Mouse (Mus musculus) heart, postnatal 4 days (tissue): ENCODE measurements around the gene Amfr. TPM values are rescaled to one million over a fixed set of nuclear protein-coding genes. Genes with fewer than 3 reads are reported as not detected.
A peak's percentile ranks its signal among the peaks of the same experiment; 100 is the strongest.

Experiments used
- DNase-seq: peaks from one replicate; pipeline ENCODE4 v3.0.0; 2021
- total RNA-seq, 2 experiments: library from RNA; stranded (reverse); gene quantifications; 2 replicates each; pipeline ENCODE4 v1.2.3; 2021

Gene Amfr
- total RNA-seq = 100 to 1,000 TPM; 134 to 137 TPM

DNA sequence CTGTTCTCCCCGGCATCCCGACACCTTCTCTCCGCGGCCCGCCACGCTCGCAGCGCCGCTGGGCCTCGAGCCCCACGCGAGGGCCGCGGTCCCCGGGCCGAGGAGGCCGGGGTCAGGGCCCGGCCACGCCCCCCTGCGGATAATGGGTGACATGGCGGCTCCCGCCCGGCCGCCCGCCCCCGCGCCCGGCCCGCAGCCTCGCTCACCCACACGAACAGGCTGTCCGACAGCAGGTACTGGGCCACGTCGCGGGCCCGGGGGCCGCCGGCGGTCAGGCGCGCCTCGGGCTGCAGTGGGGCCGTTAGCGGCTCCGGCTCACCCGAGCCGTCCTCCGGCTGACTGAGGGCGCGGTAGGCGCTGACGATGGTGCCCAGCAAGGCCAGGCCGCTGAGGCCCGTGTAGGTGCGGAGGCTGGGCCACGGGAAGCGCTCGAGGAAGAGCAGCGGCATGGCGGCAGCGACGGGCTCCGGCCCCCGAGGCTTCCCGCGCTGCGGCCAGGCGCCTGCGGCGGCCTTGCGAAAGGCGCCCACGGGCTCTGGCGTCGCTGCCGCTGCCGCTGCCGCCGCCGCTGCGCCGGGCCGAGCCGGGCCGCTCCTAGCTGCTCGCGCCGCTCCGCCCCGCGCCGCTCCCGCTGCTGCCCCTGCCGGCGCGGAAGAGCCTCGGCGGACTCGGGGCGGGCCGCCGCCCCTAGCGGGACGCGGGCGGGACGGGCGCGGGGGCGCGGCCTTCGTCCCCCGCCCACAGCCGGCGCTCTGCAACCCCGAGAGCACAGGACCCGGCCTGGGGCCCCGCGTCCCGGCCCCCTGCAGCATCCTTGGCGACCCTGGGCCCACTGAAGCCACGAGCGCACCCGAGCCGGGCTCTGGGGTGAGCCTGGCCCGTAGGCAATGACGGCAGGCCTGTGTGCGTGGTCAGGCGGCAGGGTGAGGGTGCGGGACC lies at the start of gene Amfr:
Gene Amfr, minus strand, starts transcription at position 830 of the 939 bp plus-strand sequence.
- DNase-seq = peak; percentile 77

DNA sequence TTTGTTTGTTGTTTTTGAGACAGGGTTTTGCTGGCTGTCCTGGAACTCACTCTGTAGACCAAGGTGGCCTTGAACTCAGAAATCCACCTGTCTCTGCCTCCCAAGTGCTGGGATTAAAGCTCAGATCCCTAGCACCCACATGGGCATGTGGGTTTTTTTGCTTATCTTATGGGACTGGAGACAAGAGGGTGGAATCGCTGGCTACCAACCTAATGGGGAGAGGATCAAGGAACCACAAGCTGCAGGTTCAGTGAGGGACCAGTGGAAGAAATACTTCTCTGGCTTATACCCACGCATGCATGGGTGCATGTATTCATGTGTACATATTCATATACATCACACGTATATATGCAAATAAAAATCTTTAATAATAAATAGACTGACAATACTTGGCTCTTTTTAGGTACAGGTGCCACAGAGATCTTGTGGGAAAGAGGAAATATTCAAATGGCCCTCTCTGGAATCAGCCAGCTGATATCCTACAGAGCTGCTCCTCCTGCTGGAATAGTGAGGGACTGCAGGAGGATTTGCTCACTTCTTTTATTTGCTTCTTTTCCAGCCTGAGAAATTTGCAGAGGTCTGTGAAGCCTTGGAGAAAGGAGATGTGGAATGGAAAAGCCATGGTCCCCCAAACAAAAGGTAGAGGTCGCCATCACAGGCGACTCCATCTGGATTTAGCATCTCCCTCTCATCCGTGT lies 44.7 kb upstream of the Amfr start:
- DNase-seq = peak; percentile 73

GRCm38 (mm10) chr8:94052696-94053095 lies 40.1 kb upstream of the Amfr start:
- no peak for DNase-seq

DNA sequence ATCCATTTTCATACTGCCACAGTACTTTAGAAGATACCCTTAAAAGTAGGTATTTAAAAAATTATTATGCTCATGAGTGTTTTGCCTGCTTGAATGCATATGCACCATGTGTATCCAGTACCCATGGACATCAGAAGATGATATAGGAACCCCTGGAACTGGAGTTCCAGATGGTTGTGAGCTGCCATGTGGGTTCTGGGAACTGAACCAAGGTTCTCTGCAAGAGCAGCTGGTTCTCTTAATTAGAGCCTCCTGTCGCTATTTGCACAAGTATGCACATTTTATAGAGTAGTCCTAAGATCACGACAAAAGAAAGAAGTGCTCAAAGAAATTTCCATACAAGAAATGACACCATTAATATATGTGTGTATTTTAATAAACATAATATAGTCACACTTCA lies 35.2 kb upstream of the Amfr start:
- DNase-seq = no peak

- no peak for DNase-seq
Observed at GRCm38 (mm10) chr8:94037806-94038205, 25.2 kb upstream of the Amfr start.

GRCm38 (mm10) chr8:94036944-94037524 lies 24.4 kb upstream of the Amfr start, which contains the start of the genes Nudt21 and Ogfod1:
TSS of gene Nudt21 (minus strand) at chr8:94037031.
TSS of gene Ogfod1 (plus strand) at chr8:94037198.
- DNase-seq = peak; percentile 95

DNA sequence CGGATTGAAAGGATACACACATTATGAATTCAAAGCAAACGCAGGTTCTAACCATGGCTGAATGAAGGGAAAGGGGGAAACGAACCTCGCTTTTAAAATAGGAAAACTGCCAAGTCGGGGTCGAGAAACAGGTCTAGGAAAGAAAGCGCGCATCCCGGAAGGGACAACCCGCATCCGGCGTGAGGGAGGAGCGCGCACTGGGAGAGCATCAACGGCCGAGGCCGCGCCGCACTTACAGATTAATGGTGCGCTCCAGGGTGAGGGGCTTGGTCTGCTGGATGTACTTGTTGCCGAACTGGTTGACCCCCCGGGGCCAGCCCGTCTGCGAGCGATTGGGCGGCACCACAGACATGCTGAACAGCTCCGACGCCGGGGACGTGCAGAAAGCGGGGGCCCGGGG lies 23.9 kb upstream of the Amfr start:
- DNase-seq = peak; percentile 75

DNA sequence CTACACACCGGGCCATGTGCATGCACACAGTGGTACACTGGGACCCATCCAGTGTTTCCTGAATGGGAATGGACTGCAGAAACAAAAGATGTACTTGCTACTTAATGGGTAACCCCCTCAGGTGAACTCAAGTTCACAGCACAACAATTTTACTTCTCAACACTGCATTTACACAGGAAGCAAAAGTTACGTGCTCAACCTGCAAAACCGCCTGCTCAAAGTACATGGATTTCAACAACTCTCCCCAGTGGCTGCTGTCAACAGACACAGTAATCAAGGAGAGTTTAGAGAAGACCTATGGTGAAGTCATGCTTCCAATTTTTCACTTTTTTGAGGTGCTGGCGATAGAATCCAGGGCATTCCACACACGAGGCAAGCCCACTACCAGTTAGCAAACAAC lies 22.6 kb upstream of the Amfr start:
- no peak for DNase-seq

- no peak for DNase-seq
Observed at GRCm38 (mm10) chr8:94033601-94034000, 21.0 kb upstream of the Amfr start.

DNA sequence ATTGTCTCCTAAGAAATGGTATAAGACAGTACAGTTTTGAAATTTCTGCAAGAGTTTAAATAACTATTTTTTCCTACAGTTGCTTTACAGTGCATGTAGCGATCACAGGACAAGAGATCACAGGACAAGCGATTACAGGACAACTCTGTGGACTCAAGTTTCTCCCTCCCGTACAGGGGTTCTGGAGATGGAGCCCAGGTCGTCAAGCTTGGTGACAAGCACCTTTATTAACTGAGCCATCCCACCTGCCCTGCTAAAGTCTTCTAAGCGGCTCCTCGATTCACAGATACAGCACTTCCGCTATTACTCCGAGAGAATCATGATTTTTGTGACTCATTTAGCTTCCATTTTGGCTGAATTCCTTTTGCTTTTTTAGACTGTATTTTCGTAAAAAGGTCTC lies 17.1 kb upstream of the Amfr start:
- no peak for DNase-seq

DNA sequence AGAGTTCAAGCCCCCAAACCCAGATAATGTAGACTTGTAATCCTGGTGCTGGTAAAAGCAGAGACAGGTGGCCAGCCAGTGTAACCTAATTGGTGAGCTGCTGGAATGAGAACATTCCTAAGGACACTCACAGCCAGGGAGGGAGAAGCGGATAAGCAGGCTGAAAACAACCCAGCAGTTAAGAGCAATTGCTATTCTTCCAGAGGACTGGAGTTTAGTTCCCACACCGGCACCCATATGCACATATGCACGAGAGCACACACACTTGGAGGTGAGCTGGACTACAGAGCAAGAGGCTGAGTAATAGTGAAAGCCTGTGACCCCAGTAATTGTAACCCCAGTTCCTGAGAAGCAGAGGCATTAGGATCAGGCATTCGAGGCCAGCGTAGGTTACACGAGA lies 11.3 kb upstream of the Amfr start:
- no peak for DNase-seq

DNA sequence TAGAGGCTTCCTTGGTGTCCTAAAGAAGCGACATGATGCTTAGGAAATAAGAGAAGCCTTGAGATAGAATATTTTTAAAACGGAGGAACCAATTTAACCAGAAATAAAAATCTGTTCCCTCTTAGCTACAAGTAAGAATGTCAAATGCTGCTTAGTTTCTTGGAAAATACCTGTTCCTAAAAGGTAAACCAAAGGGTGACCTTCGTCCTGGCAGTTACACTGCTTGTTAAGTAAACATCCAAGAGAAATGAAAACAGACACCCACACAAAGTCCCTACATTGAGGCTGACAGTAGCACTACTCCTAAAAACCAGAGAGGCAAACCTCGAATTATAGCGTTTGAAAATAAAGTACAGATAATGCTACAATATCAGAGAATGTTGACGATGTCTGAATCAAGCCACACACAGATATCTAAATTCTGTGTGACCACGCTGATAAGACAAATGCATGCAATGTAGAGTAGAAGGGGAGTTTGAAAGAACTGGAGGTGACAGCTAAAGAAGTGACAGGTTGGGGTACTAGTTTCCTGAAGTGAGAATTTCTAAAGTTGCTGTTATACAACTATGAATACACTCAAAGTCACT lies 477 bp upstream of the Amfr start:
- DNase-seq = no peak

GRCm38 (mm10) chr8:94011076-94012012 lies 1.3 kb downstream of the Amfr start:
- DNase-seq = no peak

GRCm38 (mm10) chr8:94010101-94010705 lies 2.4 kb downstream of the Amfr start:
- no peak for DNase-seq

DNA sequence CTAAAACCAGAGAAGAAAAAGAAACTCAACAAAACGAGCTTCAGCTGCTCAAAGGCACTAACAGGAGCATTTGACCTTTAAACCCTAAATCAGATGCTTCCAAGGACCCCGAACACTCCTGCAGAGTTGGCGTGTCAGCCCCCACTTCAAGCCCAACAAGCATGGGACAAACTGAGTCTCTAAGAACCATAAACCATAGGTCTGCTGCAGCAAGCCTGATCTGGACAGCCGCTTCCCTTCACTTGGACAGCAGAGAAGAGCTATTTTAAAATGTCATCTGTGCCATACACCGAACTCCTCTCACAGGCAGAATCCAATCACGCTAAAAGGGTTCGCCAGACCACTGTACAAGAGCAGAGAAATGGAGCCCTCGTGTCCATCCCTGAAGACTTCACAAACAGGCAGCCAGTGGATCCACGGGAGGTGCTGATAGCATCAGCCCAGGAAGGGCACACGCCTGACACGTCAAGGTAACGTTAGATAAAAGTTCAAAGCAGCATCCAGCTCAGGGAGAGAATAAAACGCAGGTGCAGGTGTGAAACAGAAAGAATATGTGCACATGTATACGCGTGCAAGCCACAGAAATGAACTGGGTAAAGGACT lies 3.3 kb downstream of the Amfr start:
- DNase-seq = no peak

DNA sequence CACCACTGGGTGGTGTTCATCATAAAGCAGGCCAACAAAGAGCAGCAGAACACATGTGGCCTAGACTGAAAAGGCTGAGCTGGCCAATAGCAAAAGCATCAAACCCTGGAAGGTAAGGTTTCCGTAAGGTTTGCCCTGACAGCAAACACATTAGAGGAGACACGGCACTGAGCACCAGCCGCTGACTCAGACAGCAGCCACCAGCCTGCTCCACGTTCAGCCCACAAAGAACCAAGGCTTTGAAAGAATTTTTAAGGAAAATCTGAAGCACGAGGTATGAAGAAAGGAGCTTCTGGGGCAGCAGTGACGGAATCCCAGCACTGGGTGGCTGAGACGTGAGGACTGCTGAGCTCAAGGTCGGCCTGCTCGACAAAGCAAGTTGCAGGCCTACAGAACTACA lies 8.5 kb downstream of the Amfr start:
- no peak for DNase-seq

DNA sequence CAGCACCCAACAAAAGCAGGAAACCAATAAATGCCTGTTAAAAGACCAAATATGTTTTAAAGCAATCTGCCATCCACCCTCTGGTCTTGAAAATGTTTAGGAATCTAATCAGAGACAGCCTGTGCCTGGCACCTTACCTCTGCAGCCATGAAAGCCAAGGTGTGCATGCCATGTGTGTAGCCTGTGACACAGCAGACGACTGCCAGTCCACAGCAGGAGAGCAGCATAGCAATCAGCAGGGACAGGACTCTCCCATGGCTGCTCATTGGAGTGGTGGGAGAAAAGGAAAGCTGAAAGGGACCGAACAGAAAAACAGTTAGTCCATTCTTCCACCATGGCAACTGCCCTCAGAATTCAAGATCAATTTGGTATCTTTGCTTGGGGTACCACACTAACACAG lies 13.7 kb downstream of the Amfr start:
- DNase-seq = no peak

DNA sequence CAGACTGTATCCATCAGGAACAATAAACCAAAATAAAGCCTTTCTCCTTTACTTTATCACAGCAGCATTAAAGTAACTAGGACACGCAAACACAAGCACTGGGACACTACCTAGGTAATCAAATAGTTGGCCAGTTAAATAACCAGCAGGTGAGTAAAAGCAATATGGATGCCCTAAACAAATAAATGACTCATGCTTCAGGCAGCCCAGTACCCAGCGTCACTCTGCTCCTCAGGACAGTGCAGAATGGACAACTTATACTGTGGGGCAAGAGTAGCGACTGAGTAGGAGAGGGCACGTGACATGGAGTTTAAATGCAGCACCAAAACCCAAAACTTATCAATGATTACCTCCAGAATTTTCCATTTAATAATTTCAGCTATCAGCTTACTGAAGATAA lies 22.9 kb downstream of the Amfr start:
- DNase-seq = no peak

GRCm38 (mm10) chr8:93984731-93985130 lies 27.9 kb downstream of the Amfr start:
- no peak for DNase-seq

- DNase-seq = no peak
Observed at GRCm38 (mm10) chr8:93983827-93984226, 28.8 kb downstream of the Amfr start.
